Mouse (Mus musculus): ENCODE results near the gene Tead3.
A peak's percentile ranks its signal among the peaks of the same experiment; 100 is the strongest.

DNA sequence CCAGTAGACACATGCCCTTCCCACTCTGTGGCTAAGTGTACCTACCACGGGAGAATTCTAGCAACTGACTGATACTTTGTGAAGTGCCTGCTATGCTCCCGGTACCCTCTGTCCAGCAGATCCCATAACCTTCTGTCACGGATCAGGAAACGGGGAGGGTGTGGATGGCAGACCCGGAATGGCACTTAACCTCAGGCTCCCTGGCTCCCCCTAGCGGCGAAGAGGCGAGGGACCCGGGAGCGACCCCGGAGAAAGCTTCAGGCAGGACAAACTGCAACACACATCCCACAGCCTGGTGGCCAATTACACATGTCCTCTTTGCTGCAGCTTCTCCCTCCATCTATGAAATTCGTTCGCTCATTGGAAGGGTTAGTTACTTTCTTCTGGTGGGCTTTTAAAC lies 17.8 kb upstream of the Tead3 start:
- TF ChIP-seq CTCF (IDR thresholded peaks at IDR 0.05; ENCODE audit: borderline replicate concordance, insufficient read depth, low read length) (peak; percentile 77), POLR2A (IDR thresholded peaks at IDR 0.05; ENCODE audit: low read depth, low read length) (no peak)

All from embryonic fibroblast, embryonic 13.5 days (primary cell).